In genomic region chr7:29458889-29459740, GRCm38 (mm10) we compare ENCODE assay signal across 16 mouse cellular contexts. TPM values are rescaled to one million over a fixed set of nuclear protein-coding genes. Genes with fewer than 3 reads are reported as not detected.
A peak's percentile ranks its signal among the peaks of the same experiment; 100 is the strongest.
DNase-seq lines count a peak whose midpoint lies in the region; ATAC-seq and TF ChIP-seq lines count a peak whose summit lies in the region.
"Had no signal": no experiment of that assay in that cellular context is flagged by ENCODE, and none has a peak within 500 bp of the region (broad histone marks: within the 10 kb centered on the region; RNA-seq: fewer than 3 reads in every experiment).

No protein-coding gene starts in this region.

- H3K79me2 ChIP-seq in heart, adult 2 months (replicated peaks; ENCODE audit: control insufficient read depth, insufficient read depth, low read length): no peaks in the 10 kb centered on the region

- TF ChIP-seq EP300 in heart, adult 2 months (IDR thresholded peaks at IDR 0.05; ENCODE audit: insufficient read depth, low read depth, low read length): no peak
- no peak for TF ChIP-seq EP300 in liver, postnatal 0 days (IDR thresholded peaks at IDR 0.05; ENCODE audit: low read depth)

- no peak for TF ChIP-seq CTCF in heart, adult 2 months (IDR thresholded peaks at IDR 0.05)
- TF ChIP-seq CTCF in liver, postnatal 0 days (IDR thresholded peaks at IDR 0.05; ENCODE audit: low read depth): no peak

- no peak overlapping the region for H3K27ac ChIP-seq in heart, adult 2 months
- H3K27ac ChIP-seq in liver, postnatal 0 days (ENCODE audit: low read depth): no peak overlapping the region
- H3K27ac ChIP-seq: midbrain, embryonic 15.5 days; neural tube, embryonic 12.5 days had no signal

- no peak overlapping the region for H3K4me2 ChIP-seq in liver, postnatal 0 days (ENCODE audit: low read depth, low read length)
- H3K4me2 ChIP-seq: heart, embryonic 12.5 days; midbrain, embryonic 15.5 days; neural tube, embryonic 12.5 days had no signal

- peaks cover 16% of the 10 kb centered on the region for H3K4me1 ChIP-seq in heart, adult 2 months (ENCODE audit: control insufficient read depth, insufficient read depth, low read length)
- no peaks in the 10 kb centered on the region for H3K4me1 ChIP-seq in liver, postnatal 0 days (ENCODE audit: insufficient read depth)
- H3K4me1 ChIP-seq: midbrain, embryonic 15.5 days had no signal

- TF ChIP-seq POLR2A in heart, adult 2 months (IDR thresholded peaks at IDR 0.05; ENCODE audit: insufficient read depth, low read depth, low read length): no peak

- 87% methylated on average over 14 of the region's 14 CpGs for WGBS in heart, adult 2 months
- 82% methylated on average over 14 of the region's 14 CpGs for WGBS in liver, postnatal 0 days (ENCODE audit: insufficient replicate concordance)

- peak; percentile 90 for DNase-seq in heart, adult 11 months
- no peak for DNase-seq in heart, adult 2 months
- DNase-seq in liver, postnatal 0 days: peak; percentile 33
- DNase-seq in liver: no peak
- peak; percentile 66 for DNase-seq in cerebellum, adult 8-10 months
- DNase-seq in lung, postnatal 36 days: peak; percentile 61
- no peak for DNase-seq in layer of hippocampus, adult 18-20 months (ENCODE audit: low spot score in 2 of 2)
- no peak for DNase-seq in left cerebral cortex, adult 11 months (ENCODE audit: low spot score)
- DNase-seq: embryo, embryonic 11 days; kidney, adult 18-20 months; retina, postnatal 1 day; thymus, postnatal 25 days had no signal

- H3K36me3 ChIP-seq in heart, adult 2 months (ENCODE audit: control insufficient read depth, insufficient read depth, low read length): no peaks in the 10 kb centered on the region
- no peaks in the 10 kb centered on the region for H3K36me3 ChIP-seq in liver, postnatal 0 days (replicated peaks; ENCODE audit: insufficient read depth, low read length)
- H3K36me3 ChIP-seq: heart, embryonic 12.5 days; midbrain, embryonic 15.5 days; neural tube, embryonic 12.5 days had no signal

- no peaks in the 10 kb centered on the region for H3K9me3 ChIP-seq in liver, postnatal 0 days (ENCODE audit: low read length)
- H3K9me3 ChIP-seq: midbrain, embryonic 15.5 days; neural tube, embryonic 12.5 days had no signal

- no peak for ATAC-seq in liver, postnatal 0 days
- ATAC-seq: midbrain, embryonic 15.5 days had no signal

- intact Hi-C loops in heart, adult 2 months (cut with DNase I): no loop called here

- no peaks in the 10 kb centered on the region for H3K27me3 ChIP-seq in heart, adult 2 months (ENCODE audit: control insufficient read depth, insufficient read depth, low read length)
- no peaks in the 10 kb centered on the region for H3K27me3 ChIP-seq in liver, postnatal 0 days (ENCODE audit: insufficient read depth, low read length)
- H3K27me3 ChIP-seq: midbrain, embryonic 15.5 days; neural tube, embryonic 12.5 days had no signal

- H3K9ac ChIP-seq in heart, adult 2 months (ENCODE audit: low read depth, low read length): no peak overlapping the region
- no peak overlapping the region for H3K9ac ChIP-seq in liver, postnatal 0 days (replicated peaks)
- H3K9ac ChIP-seq: heart, embryonic 12.5 days; midbrain, embryonic 15.5 days; neural tube, embryonic 12.5 days had no signal

- H3K4me3 ChIP-seq in heart, adult 2 months: no peak overlapping the region
- no peak overlapping the region for H3K4me3 ChIP-seq in liver, postnatal 0 days (ENCODE audit: low read depth, low read length)
- H3K4me3 ChIP-seq: erythroblast, embryonic 14.5 days; heart, embryonic 12.5 days; midbrain, embryonic 15.5 days; neural tube, embryonic 12.5 days had no signal

RNA-seq across cellular contexts. Expression of gene Sipa1l3, which starts 59.3 kb away (rescaled TPM):
- 10 to 100 TPM in 1 of 2 experiments, 1 to 10 TPM in 1; 8.9 to 10.7 TPM for total RNA-seq in heart, adult 2 months (2021)
- polyA plus RNA-seq in heart, adult 2 months (2012; rRNA removed): 9.1 and 11.5 TPM in 2 replicates
- polyA plus RNA-seq in liver, postnatal 0 days (2015; fragmentation: Nextera tagmentation; extraction: Ambion mirVana): 1.6 and 1.7 TPM in 2 replicates
- 100 to 1,000 TPM; 219 to 232 TPM for total RNA-seq in layer of hippocampus, adult 18-20 months (2021)

Comparison
In these comparisons a context has a peak if more than half of its experiments do, and no peak if none do; other contexts are left out.
1. DNase-seq: peak in heart, adult 11 months (single experiment), liver, postnatal 0 days (single experiment), cerebellum, adult 8-10 months (single experiment) and lung, postnatal 36 days (single experiment); none in heart, adult 2 months (0 of 2), liver (single experiment), layer of hippocampus, adult 18-20 months (0 of 2) and left cerebral cortex, adult 11 months (single experiment).
2. RNA of gene Sipa1l3, which starts 59.3 kb away (total RNA-seq): 219 to 232 TPM in layer of hippocampus, adult 18-20 months; 8.9 to 10.7 TPM in heart, adult 2 months; every median in the first group is over 10 times any median in the second.